Mouse (Mus musculus) embryo, embryonic 10 days (tissue): ENCODE data around the gene Wdr26.

Experiments used
- DNase-seq: peaks from one replicate; pipeline ENCODE4 v3.0.0-alpha.2; 2015; ENCODE audit warnings: low spot score

The Wdr26 gene

GRCm38 (mm10) chr1:181167816-181168215 lies 44.0 kb downstream of the Wdr26 start:
- DNase-seq, result no peak

- no peak for DNase-seq
These were observed 60.3 kb downstream of the Wdr26 start for GRCm38 (mm10) chr1:181151541-181151940.

GRCm38 (mm10) chr1:181150827-181151534 lies 60.8 kb downstream of the Wdr26 start:
- DNase-seq, result peak; percentile 98

- DNase-seq, result no peak
These were observed 61.4 kb downstream of the Wdr26 start for GRCm38 (mm10) chr1:181150431-181150826.

GRCm38 (mm10) chr1:181149373-181150017 lies 62.3 kb downstream of the Wdr26 start:
- DNase-seq, result no peak

GRCm38 (mm10) chr1:181148540-181148939 lies 63.3 kb downstream of the Wdr26 start:
- no peak for DNase-seq

GRCm38 (mm10) chr1:181146187-181146586 lies 65.6 kb downstream of the Wdr26 start:
- DNase-seq, result no peak

GRCm38 (mm10) chr1:181144966-181145365 lies 66.8 kb downstream of the Wdr26 start:
- peak; percentile 11 for DNase-seq

GRCm38 (mm10) chr1:181143950-181144836 lies 67.6 kb downstream of the Wdr26 start, which contains the start of the genes Nvl and Cnih4:
Gene Nvl, minus strand, starts transcription at chr1:181144204.
Gene Cnih4, plus strand, starts transcription at chr1:181144693.
- DNase-seq, result peak; percentile 96

- DNase-seq, result no peak
These were observed 68.2 kb downstream of the Wdr26 start for GRCm38 (mm10) chr1:181143609-181143949.

GRCm38 (mm10) chr1:181138730-181139129 lies 73.1 kb downstream of the Wdr26 start:
- DNase-seq, result no peak

- no peak for DNase-seq
These were observed 79.9 kb downstream of the Wdr26 start for GRCm38 (mm10) chr1:181131915-181132314.

- no peak for DNase-seq
These were observed 85.0 kb downstream of the Wdr26 start for GRCm38 (mm10) chr1:181126766-181127165.

GRCm38 (mm10) chr1:181125916-181126315 lies 85.9 kb downstream of the Wdr26 start:
- no peak for DNase-seq

GRCm38 (mm10) chr1:181124145-181124544 lies 87.7 kb downstream of the Wdr26 start:
- DNase-seq, result no peak
